ENCODE assay signal across 9 mouse cellular contexts in the genomic region with DNA sequence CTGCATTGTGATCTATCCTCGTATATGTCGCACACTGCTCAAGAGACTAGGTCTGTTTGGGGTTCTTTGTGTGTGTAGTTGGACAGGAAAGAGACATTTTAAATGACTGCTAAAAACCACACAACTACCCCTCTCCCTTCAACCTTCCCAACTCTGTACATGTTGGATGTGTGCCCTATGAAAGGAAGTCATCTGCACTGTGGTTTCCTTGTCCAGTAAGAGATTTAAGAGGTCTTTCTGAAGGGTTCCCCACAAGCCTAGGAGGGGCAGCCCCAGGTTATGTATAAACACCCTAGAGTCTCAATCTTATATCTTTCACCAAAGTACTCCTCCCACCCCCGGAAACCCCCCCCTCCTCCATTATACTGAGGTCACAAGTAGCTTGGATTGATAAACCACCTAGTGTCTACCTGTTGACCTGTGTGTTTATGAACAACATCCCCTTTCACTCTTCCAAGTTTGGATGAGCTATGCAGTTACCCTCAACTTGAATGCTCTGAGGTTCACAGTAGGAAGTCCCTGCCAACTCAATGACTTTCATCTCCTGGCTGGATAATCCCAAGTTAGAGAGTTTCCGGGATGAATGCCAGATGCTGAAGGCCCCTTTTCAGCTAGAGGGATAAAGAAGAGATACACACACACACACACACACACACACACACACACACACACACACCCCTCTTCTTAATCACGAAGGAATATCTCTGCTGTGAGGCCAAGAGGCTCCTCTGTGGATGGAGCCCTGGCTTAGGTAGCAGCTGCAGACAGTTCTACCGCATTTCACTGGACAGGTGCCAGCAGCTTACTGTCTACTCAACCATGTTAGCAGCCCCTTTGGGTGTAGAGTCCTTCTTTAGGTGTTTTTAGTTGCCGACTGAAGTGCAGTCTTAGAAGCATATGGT. TPM values are rescaled to one million over a fixed set of nuclear protein-coding genes. Genes with fewer than 3 reads are reported as not detected.
A peak's percentile ranks its signal among the peaks of the same experiment; 100 is the strongest.
DNase-seq lines count a peak whose midpoint lies in the region; ATAC-seq and TF ChIP-seq lines count a peak whose summit lies in the region.
"Had no signal": no experiment of that assay in that cellular context is flagged by ENCODE, and none has a peak within 500 bp of the region (broad histone marks: within the 10 kb centered on the region; RNA-seq: fewer than 3 reads in every experiment).

No protein-coding gene starts in this region.

- H3K9ac ChIP-seq in heart, embryonic 13.5 days: no peak overlapping the region
- H3K9ac ChIP-seq: liver, embryonic 15.5 days had no signal

- no peaks in the 10 kb centered on the region for H3K9me3 ChIP-seq in heart, embryonic 13.5 days
- H3K9me3 ChIP-seq: liver, embryonic 15.5 days had no signal

- no peak for ATAC-seq in heart, embryonic 13.5 days (ENCODE audit: extremely low read depth, insufficient number of reproducible peaks, low FRiP score, low TSS enrichment)

- no peak overlapping the region for H3K4me3 ChIP-seq in gastrocnemius, adult 2 months
- no peak overlapping the region for H3K4me3 ChIP-seq in heart, embryonic 13.5 days
- H3K4me3 ChIP-seq: liver, embryonic 15.5 days had no signal

- no peak for TF ChIP-seq CTCF in gastrocnemius, adult 2 months (IDR thresholded peaks at IDR 0.05)

- H3K4me2 ChIP-seq in heart, embryonic 13.5 days: no peak overlapping the region
- H3K4me2 ChIP-seq: liver, embryonic 15.5 days had no signal

- H3K27ac ChIP-seq in gastrocnemius, adult 2 months: no peak overlapping the region
- H3K27ac ChIP-seq in heart, embryonic 13.5 days (replicated peaks): peak overlapping the region; percentile 48
- H3K27ac ChIP-seq: liver, embryonic 15.5 days had no signal

- DNase-seq in gastrocnemius, adult 2 months: peak; percentile 42
- DNase-seq in gastrocnemius, adult 18-20 months (ENCODE audit: low spot score): no peak
- DNase-seq in ovary, adult 18-20 months (ENCODE audit: low spot score): peak; percentile 29
- DNase-seq in ovary, postnatal 14 days (ENCODE audit: low spot score): no peak
- peak; percentile 54 for DNase-seq in splenic B cell, adult 2 months (ENCODE audit: low read depth, low spot score)
- no peak for DNase-seq in thymus, postnatal 25 days
- no peak for DNase-seq in urinary bladder, postnatal 25 days (ENCODE audit: low spot score)

- peaks cover 70% of the 10 kb centered on the region for H3K4me1 ChIP-seq in heart, embryonic 13.5 days
- H3K4me1 ChIP-seq: liver, embryonic 15.5 days had no signal

- peaks cover 17% of the 10 kb centered on the region; the same call in 1 of the 2 replicates for H3K36me3 ChIP-seq in heart, embryonic 13.5 days
- H3K36me3 ChIP-seq in splenic B cell, adult 2 months (ENCODE audit: control insufficient read depth, insufficient read depth, low read length, poor library complexity, severe bottlenecking): no peaks in the 10 kb centered on the region
- H3K36me3 ChIP-seq: liver, embryonic 15.5 days had no signal

- WGBS in heart, embryonic 13.5 days: 54% methylated on average over 7 of the region's 7 CpGs

- intact Hi-C loops in gastrocnemius, adult 2 months (cut with DNase I): loop anchor here (10.0 kb wide), 2 partner anchors 99 to 519 kb away; no protein-coding TSS in a partner anchor

- H3K27me3 ChIP-seq in heart, embryonic 13.5 days (replicated peaks): no peaks in the 10 kb centered on the region
- no peaks in the 10 kb centered on the region for H3K27me3 ChIP-seq in splenic B cell, adult 2 months (ENCODE audit: control insufficient read depth, insufficient read depth, low read length, poor library complexity, severe bottlenecking)
- H3K27me3 ChIP-seq: liver, embryonic 15.5 days had no signal

RNA-seq across cellular contexts. Expression of a gene that starts 32.3 kb away (rescaled TPM):
- under 1 TPM in 1 of 2 experiments, not detected in 1; 0.28 TPM for total RNA-seq in gastrocnemius, adult 2 months (2021)
- total RNA-seq in gastrocnemius, adult 18-20 months (2021): not detected
- polyA plus RNA-seq in heart, embryonic 13.5 days (2015; fragmentation: Nextera tagmentation; extraction: Ambion mirVana): 0.15 and 0.24 TPM in 2 replicates

Comparison
In these comparisons a context has a peak if more than half of its experiments do, and no peak if none do; other contexts are left out.
1. DNase-seq: peak in gastrocnemius, adult 2 months (single experiment), ovary, adult 18-20 months (single experiment) and splenic B cell, adult 2 months (single experiment); none in gastrocnemius, adult 18-20 months (single experiment), ovary, postnatal 14 days (single experiment), thymus, postnatal 25 days (single experiment) and urinary bladder, postnatal 25 days (single experiment).